Mouse (Mus musculus): ENCODE results near the gene Rgl1.

DNA sequence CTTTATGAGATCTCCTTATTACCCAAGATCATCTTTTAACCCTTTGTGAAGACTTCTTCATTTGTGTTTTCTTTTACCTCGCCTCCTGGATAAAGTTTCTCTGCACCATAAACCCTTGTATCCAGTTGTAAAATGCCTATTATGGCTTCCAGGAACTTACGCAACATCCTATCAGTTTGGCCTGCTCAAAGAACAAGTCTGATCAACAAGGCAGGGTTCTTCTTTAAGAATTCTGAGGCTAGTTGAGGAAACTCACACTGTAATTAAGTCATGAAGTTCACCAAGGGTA, 42.2 kb upstream of the Rgl1 start:
- TF ChIP-seq CTCF (IDR thresholded peaks at IDR 0.05; ENCODE audit: borderline replicate concordance, control insufficient read depth, extremely low read depth, insufficient read depth, low read length, poor library complexity): no peak
- no peak for TF ChIP-seq POLR2A (IDR thresholded peaks at IDR 0.05; ENCODE audit: control insufficient read depth, extremely low read depth, insufficient read depth, low read length, poor library complexity)
